Mouse (Mus musculus) erythroblast, embryonic 14.5 days (primary cell): Measurements from ENCODE around the gene Rpl18.

Source experiments
- GATA1 ChIP-seq: IDR thresholded peaks from 2 replicates; pipeline ENCODE4 v1.6.1; 2012; ENCODE audit warnings: low read length, inconsistent platforms, mixed read lengths
- TAL1 ChIP-seq: IDR thresholded peaks from 3 replicates; pipeline ENCODE4 v1.6.1; 2012; ENCODE audit warnings: low read length, inconsistent platforms, mixed read lengths

DNA sequence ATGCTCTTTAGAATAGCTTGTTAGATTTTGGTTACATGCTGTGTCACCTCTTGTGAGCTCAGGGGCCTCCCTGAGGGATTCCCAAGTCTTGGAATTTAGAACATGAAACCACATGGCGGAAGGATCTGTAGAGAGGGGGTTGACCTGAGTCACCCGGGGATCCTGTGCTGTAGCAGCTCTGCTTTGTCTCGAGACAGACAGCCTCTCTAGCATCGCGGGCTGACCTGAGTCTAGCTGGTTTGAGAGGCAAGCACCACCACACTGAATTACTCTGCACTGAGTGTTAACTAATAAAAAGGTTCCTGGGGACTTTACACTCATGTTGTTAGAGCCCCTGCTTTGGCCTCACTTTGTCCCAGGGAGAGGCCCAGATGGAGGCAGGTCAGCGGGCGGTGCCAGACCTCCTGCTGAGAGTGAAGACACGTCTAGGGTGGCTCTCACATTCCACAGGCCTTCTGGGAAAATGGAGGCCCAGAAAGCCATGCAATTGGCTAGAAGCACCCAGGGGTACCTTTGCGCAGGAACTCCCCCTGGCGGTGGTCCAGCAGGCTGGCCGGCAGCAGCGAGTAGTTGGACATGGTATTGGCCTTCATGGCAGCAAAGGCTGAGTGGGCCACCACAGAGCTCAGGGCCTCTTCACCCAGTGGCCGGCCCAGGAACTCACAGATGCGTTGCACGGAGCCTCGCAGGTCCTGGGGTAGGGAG is 15.6 kb downstream of the Rpl18 start:
- TF ChIP-seq GATA1 (no peak), TAL1 (no peak)
